Mouse (Mus musculus) liver, embryonic 16.5 days (tissue): ENCODE data around the gene Rad52. TPM values are rescaled to one million over a fixed set of nuclear protein-coding genes. Genes with fewer than 3 reads are reported as not detected.

ENCODE experiments used
- ATAC-seq: fragments of 200-750 bp; cut with Nextera tagmentation; 2 replicates; pipeline ENCODE4 v1.8.0; 2017; ENCODE audit warnings: low read depth, mild to moderate bottlenecking, moderate number of reproducible peaks, moderate library complexity
- H3K27ac ChIP-seq: fragments of 300-500 bp; sonication (generic); 2 replicates; pipeline ENCODE4 v1.5.1; 2014; ENCODE audit warnings: mild to moderate bottlenecking, low read length
- H3K27me3 ChIP-seq: fragments of 300-500 bp; sonication (generic); 2 replicates; pipeline ENCODE4 v1.6.1; 2014; ENCODE audit warnings: low read depth, low read length, mixed read lengths; ENCODE audit not compliant: control insufficient read depth, insufficient read depth
- H3K36me3 ChIP-seq: fragments of 300-500 bp; sonication (generic); 2 replicates; pipeline ENCODE4 v1.6.1; 2014; ENCODE audit warnings: mild to moderate bottlenecking; ENCODE audit not compliant: control insufficient read depth, insufficient read depth
- H3K4me1 ChIP-seq: fragments of 300-500 bp; sonication (generic); 2 replicates; pipeline ENCODE4 v1.6.1; 2014; ENCODE audit warnings: low read depth, low read length, mixed read lengths; ENCODE audit not compliant: control insufficient read depth
- H3K4me2 ChIP-seq: fragments of 300-500 bp; sonication (generic); 2 replicates; pipeline ENCODE4 v1.6.1; 2014; ENCODE audit warnings: low read depth, low read length, mixed read lengths
- H3K4me3 ChIP-seq: fragments of 300-500 bp; sonication (generic); 2 replicates; pipeline ENCODE4 v1.5.1; 2014; ENCODE audit warnings: low read depth, mild to moderate bottlenecking, low read length
- H3K9ac ChIP-seq: fragments of 300-500 bp; sonication (generic); 2 replicates; pipeline ENCODE4 v1.6.1; 2014; ENCODE audit warnings: low read depth, low read length
- H3K9me3 ChIP-seq: fragments of 300-500 bp; sonication (generic); replicated peaks from 2 replicates; pipeline ENCODE4 v1.6.1; 2016; ENCODE audit warnings: low read length; ENCODE audit not compliant: control insufficient read depth
- WGBS: fragments of 180-500 bp; shearing (Covaris S2); extraction: QIAGEN DNeasy Blood & Tissue Kit; methylation state at CpG from one replicate; pipeline ENCODE4 v1.1.7; 2014; ENCODE audit not compliant: insufficient replicate concordance; 5-methylcytosine and 5-hydroxymethylcytosine counted together
- polyA plus RNA-seq: library from polyadenylated mRNA; unstranded; fragments of >200 nt; fragmentation: Nextera tagmentation; extraction: Ambion mirVana; gene quantifications from 2 replicates; pipeline ENCODE4 v1.2.1, GENCODE M21; 2015

Gene Rad52
- polyA plus RNA-seq, 1 experiment from 2014 or later: 8.3 TPM

DNA sequence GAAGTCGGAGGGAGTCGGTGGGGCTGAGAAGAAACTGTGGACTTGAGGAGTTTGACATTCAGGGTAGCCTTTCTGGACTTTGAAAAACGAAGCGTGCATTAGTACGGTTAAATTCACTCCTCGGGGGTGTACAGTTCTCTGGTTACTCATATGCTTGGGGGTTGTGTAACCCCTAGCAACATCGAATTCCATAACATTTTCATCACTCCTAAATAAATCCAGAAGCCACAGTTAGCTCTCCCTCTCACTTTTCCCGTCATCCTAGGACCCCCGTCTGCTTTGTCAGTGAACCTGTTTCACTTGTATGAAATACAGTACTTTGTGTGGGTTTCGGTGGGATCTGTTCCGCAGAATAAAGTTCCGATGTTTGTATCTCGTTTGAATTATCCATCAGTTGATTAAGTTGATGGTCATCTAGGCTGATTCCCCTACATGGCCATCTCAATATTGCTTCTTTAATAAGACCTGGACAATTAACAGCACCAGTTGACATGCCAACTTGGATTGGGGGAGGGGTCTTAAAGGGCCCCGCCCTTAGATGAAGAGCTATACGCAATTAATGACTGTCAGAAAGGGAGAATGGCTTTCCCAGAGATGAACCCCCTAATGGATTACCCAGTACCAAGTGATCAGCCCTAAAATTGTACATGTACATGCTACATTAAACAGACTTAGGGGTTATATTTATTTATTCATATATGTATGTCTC lies 737 bp downstream of the Rad52 start:
- Histone ChIP-seq H3K36me3 (no peaks in the 10 kb centered on the region), H3K4me2 (peak overlapping the region; percentile 66), H3K27me3 (no peaks in the 10 kb centered on the region), H3K4me1 (peaks cover 10% of the 10 kb centered on the region), H3K27ac (peak overlapping the region; percentile 96), H3K9ac (peak overlapping the region; percentile 91), H3K4me3 (peak overlapping the region; percentile 90), H3K9me3 (no peaks in the 10 kb centered on the region)
- ATAC-seq: no peak
- WGBS: 17% methylated on average over 15 of the region's 15 CpGs

DNA sequence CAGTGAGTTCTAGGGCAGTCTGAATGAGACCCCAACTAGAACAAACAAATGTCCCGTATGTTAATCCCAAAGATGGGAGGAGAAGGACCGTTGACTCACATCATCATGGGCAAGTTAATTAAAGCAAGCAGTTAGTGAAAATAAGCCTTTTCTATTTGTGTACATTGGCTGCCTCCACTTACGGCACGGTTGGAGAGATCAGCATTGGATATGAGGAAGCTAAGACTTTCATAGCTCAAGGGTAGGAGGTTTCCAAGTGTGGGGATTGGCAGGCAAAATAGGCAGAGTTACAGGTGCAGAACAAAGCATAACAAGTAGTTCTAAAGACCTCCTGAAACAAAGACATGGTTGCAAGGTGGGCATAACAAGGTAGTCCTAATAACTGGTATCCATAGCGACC lies 3.0 kb downstream of the Rad52 start:
- no peak for ATAC-seq
- H3K9ac ChIP-seq: no peak overlapping the region
- H3K9me3 ChIP-seq: no peaks in the 10 kb centered on the region
- H3K27ac ChIP-seq: no peak overlapping the region
- H3K4me1 ChIP-seq: peaks cover 10% of the 10 kb centered on the region
- no peaks in the 10 kb centered on the region for H3K27me3 ChIP-seq
- H3K4me2 ChIP-seq: no peak overlapping the region
- WGBS: 80% methylated on average over 5 of the region's 5 CpGs
- H3K4me3 ChIP-seq: no peak overlapping the region
- no peaks in the 10 kb centered on the region for H3K36me3 ChIP-seq

DNA sequence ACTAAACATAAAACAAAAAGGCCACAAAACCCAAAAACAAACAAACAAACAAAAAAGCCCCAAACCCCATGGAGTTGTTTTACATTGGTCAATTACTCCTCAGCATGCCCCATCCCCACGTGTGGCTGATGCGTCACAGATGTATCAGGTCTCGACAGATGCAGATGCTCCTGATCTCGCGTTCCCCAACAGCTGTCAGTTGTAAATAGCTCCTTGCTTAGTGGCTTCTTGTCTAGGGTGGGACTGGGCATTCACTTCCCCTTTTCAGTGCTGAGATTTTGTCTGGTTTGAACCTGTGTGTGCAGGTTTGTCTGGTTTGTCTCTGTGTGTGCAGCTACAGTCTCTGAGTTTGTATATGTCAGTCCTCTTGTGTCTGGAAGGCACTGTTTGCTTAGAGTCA lies 9.5 kb downstream of the Rad52 start:
- Histone ChIP-seq H3K4me1 (no peaks in the 10 kb centered on the region), H3K9me3 (no peaks in the 10 kb centered on the region), H3K27me3 (no peaks in the 10 kb centered on the region), H3K36me3 (peaks cover 12% of the 10 kb centered on the region), H3K4me3 (no peak overlapping the region), H3K27ac (no peak overlapping the region), H3K4me2 (no peak overlapping the region), H3K9ac (no peak overlapping the region)
- no peak for ATAC-seq
- WGBS: 63% methylated on average over 5 of the region's 5 CpGs

DNA sequence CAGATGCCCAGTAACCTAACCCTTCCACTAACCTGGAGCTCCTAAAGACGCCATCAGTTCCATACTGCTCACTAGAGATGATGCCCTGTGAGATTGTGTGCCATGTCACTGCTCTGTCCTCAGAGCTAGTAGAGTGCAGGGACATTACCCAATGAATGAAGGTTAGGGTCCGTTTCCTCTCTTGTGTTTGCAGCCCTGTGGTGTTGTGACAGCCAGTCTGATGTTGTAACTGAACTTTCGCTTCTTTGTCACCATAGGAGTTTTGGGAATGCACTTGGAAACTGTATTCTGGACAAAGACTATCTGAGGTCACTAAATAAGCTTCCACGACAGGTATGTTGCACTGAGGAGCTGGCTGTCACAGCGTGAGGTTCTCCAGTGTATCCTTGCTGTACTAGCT lies 13.2 kb downstream of the Rad52 start:
- Histone ChIP-seq H3K27me3 (no peaks in the 10 kb centered on the region), H3K9ac (no peak overlapping the region), H3K4me2 (no peak overlapping the region), H3K4me3 (no peak overlapping the region), H3K9me3 (no peaks in the 10 kb centered on the region), H3K4me1 (no peaks in the 10 kb centered on the region), H3K36me3 (peaks cover 26% of the 10 kb centered on the region), H3K27ac (no peak overlapping the region)
- 0 out of 2 replicates have a peak, but pooled peaks have one; percentile 24 for ATAC-seq
- 78% methylated on average over 5 of the region's 5 CpGs for WGBS

DNA sequence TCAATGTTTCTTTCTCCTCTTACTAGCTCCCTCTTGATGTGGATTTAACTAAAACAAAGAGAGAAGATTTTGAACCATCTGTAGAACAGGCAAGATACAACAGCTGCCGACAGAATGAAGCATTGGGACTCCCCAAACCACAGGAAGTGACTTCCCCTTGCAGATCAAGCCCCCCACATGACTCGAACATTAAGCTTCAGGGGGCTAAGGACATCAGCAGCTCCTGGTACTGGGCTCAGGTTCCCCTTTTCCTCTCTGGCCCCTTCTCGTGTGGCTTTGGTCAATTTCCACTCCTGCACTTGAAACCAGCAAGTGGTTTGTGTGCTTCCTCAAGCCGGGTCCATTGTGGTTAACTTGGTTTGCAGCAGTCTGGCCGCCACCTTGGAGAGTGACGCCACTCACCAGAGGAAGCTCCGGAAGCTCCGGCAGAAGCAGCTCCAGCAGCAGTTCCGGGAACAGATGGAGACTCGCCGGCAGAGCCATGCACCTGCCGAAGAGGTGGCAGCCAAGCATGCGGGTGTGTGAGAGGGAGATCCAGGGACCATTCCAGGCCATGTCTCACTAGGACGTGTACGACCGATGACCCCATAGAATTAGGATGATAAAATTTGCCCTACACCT lies 16.2 kb downstream of the Rad52 start:
- 33% methylated on average over 16 of the region's 16 CpGs for WGBS

DNA sequence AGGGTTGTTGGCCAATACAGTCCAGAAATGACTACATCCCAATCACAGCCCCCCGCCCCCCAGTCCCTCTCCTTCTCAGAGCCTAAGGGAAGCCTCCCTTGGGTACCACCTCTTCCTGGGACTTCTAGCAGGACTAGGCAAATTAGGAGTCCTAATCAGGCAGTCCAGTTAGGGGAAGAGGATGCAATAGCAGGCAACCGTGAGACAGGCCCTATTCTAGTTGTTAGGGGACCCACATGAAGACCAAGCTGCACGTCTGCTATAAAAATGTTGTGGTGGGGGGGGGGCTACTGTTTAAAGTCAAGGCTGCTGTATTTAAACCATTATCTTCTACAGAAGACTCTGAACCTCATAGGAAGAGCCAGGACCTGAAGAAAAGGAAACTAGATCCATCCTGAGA lies 19.6 kb downstream of the Rad52 start:
- H3K27me3 ChIP-seq: no peaks in the 10 kb centered on the region
- H3K4me1 ChIP-seq: no peaks in the 10 kb centered on the region
- WGBS: 85% methylated on average over 3 of the region's 3 CpGs
- H3K27ac ChIP-seq: no peak overlapping the region
- no peak overlapping the region for H3K4me3 ChIP-seq
- H3K4me2 ChIP-seq: no peak overlapping the region
- H3K9me3 ChIP-seq: no peaks in the 10 kb centered on the region
- H3K36me3 ChIP-seq: peaks cover 55% of the 10 kb centered on the region
- no peak overlapping the region for H3K9ac ChIP-seq
- no peak for ATAC-seq

More for the DNA sequence above, 16.2 kb downstream of the Rad52 start:
- Histone ChIP-seq H3K4me1 (no peaks in the 10 kb centered on the region), H3K9ac (no peak overlapping the region), H3K4me2 (no peak overlapping the region), H3K27me3 (no peaks in the 10 kb centered on the region), H3K36me3 (peaks cover 23% of the 10 kb centered on the region), H3K4me3 (no peak overlapping the region), H3K27ac (no peak overlapping the region), H3K9me3 (no peaks in the 10 kb centered on the region)
- peak; percentile 23 for ATAC-seq

DNA sequence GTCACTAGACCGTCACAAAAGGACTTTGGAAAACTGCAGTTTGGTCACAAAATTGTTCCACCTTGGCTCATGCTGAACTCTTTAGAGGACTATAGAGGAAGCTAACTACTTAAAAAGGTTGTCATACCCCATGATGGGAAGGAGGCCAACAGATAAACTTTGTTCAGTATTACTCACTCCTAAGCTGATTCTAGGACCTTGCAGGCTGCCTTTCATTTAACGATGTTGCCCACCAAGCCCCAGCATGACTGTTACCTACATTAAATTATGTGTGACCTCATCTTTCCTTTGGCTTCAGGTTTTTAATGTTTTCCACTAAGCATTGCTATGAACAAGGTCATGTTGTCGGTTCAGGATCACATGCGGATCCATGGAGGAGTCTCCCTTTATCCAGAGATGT lies 20.0 kb downstream of the Rad52 start:
- Histone ChIP-seq H3K4me3 (no peak overlapping the region), H3K27me3 (no peaks in the 10 kb centered on the region), H3K9me3 (no peaks in the 10 kb centered on the region), H3K27ac (no peak overlapping the region), H3K36me3 (peaks cover 59% of the 10 kb centered on the region), H3K9ac (no peak overlapping the region), H3K4me1 (no peaks in the 10 kb centered on the region), H3K4me2 (no peak overlapping the region)
- WGBS: 91% methylated on average over 4 of the region's 4 CpGs
- ATAC-seq: no peak

DNA sequence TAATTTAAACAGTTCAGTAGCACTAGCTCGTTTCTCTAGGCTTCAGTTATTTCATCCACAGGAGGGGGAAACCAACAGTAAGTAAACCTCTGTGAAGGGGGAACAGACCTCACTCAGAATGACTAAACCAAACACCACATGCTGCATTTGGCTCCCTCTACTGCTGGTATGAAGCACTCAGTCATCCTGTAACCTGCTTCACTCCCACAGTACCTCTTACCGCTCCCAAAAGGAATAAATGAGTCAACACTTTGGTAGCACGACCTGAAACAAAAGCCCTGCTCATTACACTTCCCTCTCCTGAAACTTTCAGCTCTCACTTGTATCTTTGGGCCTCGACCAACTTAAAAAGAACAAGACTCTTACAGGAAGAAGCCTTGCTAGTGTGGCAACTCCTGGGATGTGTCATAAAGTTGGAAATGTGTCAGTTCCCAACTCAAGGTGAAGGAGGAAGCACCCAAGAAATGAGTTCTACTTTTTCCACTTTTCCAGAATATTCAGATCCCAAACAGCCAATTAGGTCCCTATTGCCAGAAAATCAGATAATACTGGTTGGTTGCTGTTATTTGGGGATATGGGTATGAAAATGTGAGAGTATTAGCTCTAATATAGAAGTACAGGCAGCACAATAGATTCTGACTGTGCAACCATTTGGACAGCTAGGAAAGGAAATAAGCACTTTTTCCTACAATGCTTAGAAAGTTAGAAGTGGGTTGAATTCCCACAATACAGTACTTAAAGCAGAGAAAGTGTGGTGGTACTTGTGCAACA lies 21.9 kb downstream of the Rad52 start:
- Histone ChIP-seq H3K4me3 (no peak overlapping the region), H3K4me2 (no peak overlapping the region), H3K9ac (no peak overlapping the region), H3K9me3 (no peaks in the 10 kb centered on the region), H3K36me3 (peaks cover 70% of the 10 kb centered on the region), H3K4me1 (no peaks in the 10 kb centered on the region), H3K27ac (no peak overlapping the region), H3K27me3 (no peaks in the 10 kb centered on the region)
- 62% methylated on average over 4 of the region's 4 CpGs for WGBS
- ATAC-seq: no peak
